Mouse (Mus musculus) limb, embryonic 12.5 days (tissue): ENCODE measurements around the gene Asb4. TPM values are rescaled to one million over a fixed set of nuclear protein-coding genes. Genes with fewer than 3 reads are reported as not detected.

Source experiments
- ATAC-seq: fragments of 200-750 bp; cut with Nextera tagmentation; 2 replicates; pipeline ENCODE4 v1.8.0; 2017; ENCODE audit warnings: low read depth, moderate TSS enrichment; ENCODE audit not compliant: insufficient number of reproducible peaks, insufficient read depth, low FRiP score, low TSS enrichment
- H3K27ac ChIP-seq: fragments of 300-500 bp; sonication (generic); 2 replicates; pipeline ENCODE4 v1.5.1; 2016; ENCODE audit warnings: mild to moderate bottlenecking, moderate library complexity
- H3K27me3 ChIP-seq: fragments of 300-500 bp; sonication (generic); 2 replicates; pipeline ENCODE4 v1.6.1; 2016; ENCODE audit warnings: mild to moderate bottlenecking, moderate library complexity
- H3K36me3 ChIP-seq: fragments of 300-500 bp; sonication (generic); 2 replicates; pipeline ENCODE4 v1.6.1; 2016; ENCODE audit warnings: mild to moderate bottlenecking, moderate library complexity
- H3K4me1 ChIP-seq: fragments of 300-500 bp; sonication (generic); replicated peaks from 2 replicates; pipeline ENCODE4 v1.6.1; 2016
- H3K4me2 ChIP-seq: fragments of 300-500 bp; sonication (generic); 2 replicates; pipeline ENCODE4 v1.6.1; 2016; ENCODE audit warnings: mild to moderate bottlenecking, moderate library complexity
- H3K4me3 ChIP-seq: fragments of 300-500 bp; sonication (generic); replicated peaks from 2 replicates; pipeline ENCODE4 v1.5.1; 2016; ENCODE audit warnings: mild to moderate bottlenecking
- H3K9ac ChIP-seq: fragments of 300-500 bp; sonication (generic); replicated peaks from 2 replicates; pipeline ENCODE4 v1.6.1; 2016; ENCODE audit warnings: mild to moderate bottlenecking, moderate library complexity
- H3K9me3 ChIP-seq: fragments of 300-500 bp; sonication (generic); 2 replicates; pipeline ENCODE4 v1.6.1; 2016; ENCODE audit warnings: mild to moderate bottlenecking, moderate library complexity
- WGBS: fragments of 180-500 bp; shearing (Covaris S2); methylation state at CpG from one replicate; pipeline ENCODE4 v1.1.7; 2016; 5-methylcytosine and 5-hydroxymethylcytosine counted together
- polyA plus RNA-seq: library from polyadenylated mRNA; unstranded; fragments of >200 nt; fragmentation: Nextera tagmentation; extraction: Ambion mirVana; gene quantifications from 2 replicates; pipeline ENCODE4 v1.2.1, GENCODE M21; 2016

Gene Asb4
- polyA plus RNA-seq, 1 experiment from 2014 or later = 109 TPM

DNA sequence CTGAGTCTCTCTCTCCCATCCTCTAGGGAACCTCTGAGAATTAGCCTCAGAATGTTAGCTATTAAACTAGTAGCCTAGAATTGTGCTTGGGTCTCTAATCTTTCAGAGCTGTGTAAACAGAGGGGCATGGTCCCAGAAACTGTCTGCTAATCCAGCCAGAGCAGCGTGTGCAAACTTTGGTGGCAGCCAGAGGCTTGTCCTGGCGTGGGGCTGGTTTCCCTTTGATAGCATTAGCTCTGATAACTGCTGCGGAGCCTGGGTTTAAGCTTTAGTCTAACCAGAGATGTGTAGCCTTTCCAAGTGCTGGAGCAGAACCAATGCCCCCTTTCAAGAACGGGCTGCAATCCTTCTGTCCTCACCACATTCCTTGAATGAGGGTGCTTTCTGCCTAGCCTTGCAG is 11.8 kb downstream of the Asb4 start:
- Histone ChIP-seq H3K4me2 (peak overlapping the region; percentile 42), H3K27ac (peak overlapping the region; percentile 54), H3K27me3 (no peaks in the 10 kb centered on the region), H3K36me3 (peaks cover 4% of the 10 kb centered on the region; the same call in 1 of the 2 replicates), H3K9me3 (no peaks in the 10 kb centered on the region), H3K4me1 (peaks cover 28% of the 10 kb centered on the region), H3K9ac (no peak overlapping the region), H3K4me3 (0 out of 2 replicates have a peak overlapping the region, but pooled peaks have one; percentile 11)
- 0 out of 2 replicates have a peak, but pooled peaks have one; percentile 7 for ATAC-seq
- 10% methylated on average over 4 of the region's 4 CpGs for WGBS

DNA sequence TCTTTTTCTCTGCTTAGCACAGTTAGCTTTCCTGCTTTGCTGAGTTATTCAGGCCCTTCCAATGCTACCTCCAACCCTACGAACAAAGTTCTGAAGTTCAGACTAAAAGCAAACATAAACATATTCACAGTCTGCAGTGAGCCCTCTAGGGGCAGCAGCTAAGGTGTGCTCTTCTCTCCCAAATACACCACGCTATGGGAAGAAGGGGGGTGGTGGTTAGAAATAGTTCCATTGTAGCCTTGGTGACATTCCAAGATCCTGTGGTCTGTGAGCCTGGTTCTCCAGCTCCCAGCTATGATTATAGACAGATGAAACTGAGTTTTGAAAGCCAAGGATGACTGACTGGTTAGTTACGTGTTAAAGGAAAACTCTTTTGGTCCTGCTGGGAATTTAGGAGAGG is 13.6 kb downstream of the Asb4 start:
- no peak overlapping the region for H3K4me3 ChIP-seq
- H3K27ac ChIP-seq = no peak overlapping the region
- H3K9me3 ChIP-seq = no peaks in the 10 kb centered on the region
- 62% methylated on average over 3 of the region's 3 CpGs for WGBS
- H3K9ac ChIP-seq = no peak overlapping the region
- H3K36me3 ChIP-seq = peaks cover 7% of the 10 kb centered on the region; the same call in 1 of the 2 replicates
- H3K27me3 ChIP-seq = no peaks in the 10 kb centered on the region
- H3K4me1 ChIP-seq = peaks cover 28% of the 10 kb centered on the region
- no peak for ATAC-seq
- H3K4me2 ChIP-seq = no peak overlapping the region

DNA sequence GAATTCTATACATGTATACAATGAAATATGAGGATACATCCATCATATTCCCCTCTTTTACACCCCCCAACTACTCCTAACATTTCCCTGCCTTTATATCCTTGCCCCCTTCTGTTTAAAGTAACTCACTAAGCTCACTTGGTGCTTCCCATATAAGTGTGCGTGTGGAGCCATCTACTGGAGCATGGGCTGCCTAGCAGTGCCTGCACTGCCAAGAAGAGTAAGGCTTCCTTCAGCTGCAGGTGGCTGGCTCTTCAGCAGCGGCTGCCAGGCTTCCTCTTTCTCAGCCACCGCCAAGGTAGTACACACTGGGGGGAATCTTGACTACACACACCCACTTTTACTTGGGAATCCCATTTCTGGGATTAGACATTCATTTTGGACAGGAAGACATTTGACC is 18.2 kb downstream of the Asb4 start:
- no peaks in the 10 kb centered on the region for H3K27me3 ChIP-seq
- no peak overlapping the region for H3K9ac ChIP-seq
- peak; percentile 79 for ATAC-seq
- H3K4me2 ChIP-seq = no peak overlapping the region
- no peaks in the 10 kb centered on the region for H3K9me3 ChIP-seq
- 5% methylated on average over 3 of the region's 3 CpGs for WGBS
- no peak overlapping the region for H3K4me3 ChIP-seq
- H3K4me1 ChIP-seq = peaks cover 18% of the 10 kb centered on the region
- H3K27ac ChIP-seq = no peak overlapping the region
- peaks cover 7% of the 10 kb centered on the region; the same call in 1 of the 2 replicates for H3K36me3 ChIP-seq

DNA sequence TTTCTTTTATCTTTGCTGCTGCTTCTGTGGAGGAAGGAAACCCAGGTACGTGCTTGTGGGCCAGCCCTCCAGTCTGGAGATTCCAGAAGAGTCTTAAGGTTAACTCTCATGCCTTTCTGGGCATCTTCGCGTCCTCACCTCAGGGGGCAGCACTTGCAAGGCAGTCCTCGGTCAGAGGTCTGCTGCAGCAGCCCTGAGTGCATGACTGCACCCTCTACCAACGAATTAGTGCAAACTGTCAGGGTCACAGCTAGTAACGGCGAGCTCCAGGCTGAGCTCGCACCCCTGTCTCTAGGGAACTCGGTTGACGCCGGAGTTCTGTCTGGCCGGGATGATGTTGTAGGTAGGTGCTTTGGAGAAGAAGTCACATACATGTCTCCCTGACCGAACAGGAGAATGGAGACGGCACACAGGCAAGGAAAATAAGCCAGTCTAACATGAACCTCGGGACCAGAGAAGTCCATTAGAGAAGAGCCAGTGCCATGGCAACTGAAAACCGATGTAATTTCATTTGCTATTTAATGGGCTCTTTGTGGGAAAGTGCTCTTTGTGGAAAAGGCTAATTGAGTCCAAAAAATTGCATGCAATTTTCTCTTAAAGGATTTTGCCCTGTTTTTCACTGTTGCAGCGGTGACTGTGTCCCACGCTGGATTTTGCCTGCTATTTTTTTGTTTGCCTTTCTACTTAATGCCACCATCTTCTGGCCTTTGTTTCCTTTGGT is 20.1 kb downstream of the Asb4 start:
- no peak; the same call in 1 of the 2 replicates for ATAC-seq
- Histone ChIP-seq H3K27ac (peak overlapping the region; percentile 41; the same call in 1 of the 2 replicates), H3K4me3 (no peak overlapping the region), H3K27me3 (no peaks in the 10 kb centered on the region), H3K4me1 (peaks cover 17% of the 10 kb centered on the region), H3K36me3 (peaks cover 4% of the 10 kb centered on the region; the same call in 1 of the 2 replicates), H3K9me3 (no peaks in the 10 kb centered on the region), H3K9ac (no peak overlapping the region), H3K4me2 (peak overlapping the region; percentile 45)
- WGBS = 34% methylated on average over 18 of the region's 18 CpGs

DNA sequence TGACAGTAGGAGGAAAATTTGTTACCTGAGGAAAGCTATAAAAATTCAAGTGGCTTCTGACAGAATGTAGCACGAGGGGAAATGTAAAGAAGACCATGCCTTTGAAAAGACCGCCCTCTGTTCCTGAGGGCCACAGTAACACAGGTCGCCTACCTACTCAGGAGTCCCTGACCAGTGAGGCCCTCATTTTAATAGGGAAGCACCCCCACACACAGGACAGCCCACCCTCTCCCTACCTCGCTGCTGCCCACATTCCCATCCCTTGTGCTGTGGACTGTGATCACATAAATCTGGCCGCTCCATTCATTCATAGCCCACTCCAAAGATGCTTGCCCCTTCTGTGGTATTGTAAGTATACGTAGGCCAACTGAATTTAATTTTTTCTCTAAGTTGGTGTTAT is 20.8 kb downstream of the Asb4 start:
- Histone ChIP-seq H3K27ac (0 out of 2 replicates have a peak overlapping the region, but pooled peaks have one; percentile 23), H3K4me2 (no peak overlapping the region), H3K4me3 (no peak overlapping the region), H3K9ac (no peak overlapping the region), H3K27me3 (no peaks in the 10 kb centered on the region), H3K36me3 (peaks cover 2% of the 10 kb centered on the region; the same call in 1 of the 2 replicates), H3K9me3 (no peaks in the 10 kb centered on the region), H3K4me1 (peaks cover 25% of the 10 kb centered on the region)
- ATAC-seq = no peak
- WGBS = 70% methylated on average over 6 of the region's 6 CpGs

DNA sequence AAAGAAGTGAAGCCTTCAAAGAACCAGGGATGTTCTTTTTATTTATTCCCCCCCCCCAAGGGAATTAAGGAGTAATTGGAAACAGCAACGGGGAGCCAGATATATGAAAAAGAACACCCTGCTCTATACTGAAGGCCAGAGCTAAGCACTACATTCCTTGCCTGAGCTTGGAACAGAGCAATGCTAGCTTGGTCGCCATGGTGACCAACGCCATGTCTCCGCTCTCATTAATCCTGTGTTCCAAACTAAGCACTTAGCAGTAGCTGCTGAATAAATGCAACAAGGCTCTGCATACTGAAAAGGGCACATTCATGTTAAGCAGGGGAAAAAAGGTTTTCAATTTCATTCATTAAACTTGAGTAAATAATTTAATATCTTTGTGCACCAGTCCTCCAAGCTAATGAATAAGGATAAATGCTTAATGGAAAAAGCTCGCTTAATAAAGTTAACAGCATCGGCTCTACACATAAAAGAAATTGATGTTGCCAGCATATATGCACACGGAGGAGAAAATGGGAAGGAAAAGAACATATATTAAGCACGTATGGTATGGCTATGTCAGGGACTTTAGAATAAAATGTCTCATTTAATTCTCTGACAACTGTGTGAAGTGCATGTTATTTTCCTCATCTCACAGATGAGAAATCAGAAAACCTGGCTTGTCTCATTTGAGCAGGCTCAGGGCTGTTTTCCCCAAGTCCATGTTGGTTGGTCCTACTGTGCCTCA is 25.4 kb downstream of the Asb4 start:
- WGBS = 49% methylated on average over 8 of the region's 8 CpGs
- H3K36me3 ChIP-seq = no peaks in the 10 kb centered on the region

DNA sequence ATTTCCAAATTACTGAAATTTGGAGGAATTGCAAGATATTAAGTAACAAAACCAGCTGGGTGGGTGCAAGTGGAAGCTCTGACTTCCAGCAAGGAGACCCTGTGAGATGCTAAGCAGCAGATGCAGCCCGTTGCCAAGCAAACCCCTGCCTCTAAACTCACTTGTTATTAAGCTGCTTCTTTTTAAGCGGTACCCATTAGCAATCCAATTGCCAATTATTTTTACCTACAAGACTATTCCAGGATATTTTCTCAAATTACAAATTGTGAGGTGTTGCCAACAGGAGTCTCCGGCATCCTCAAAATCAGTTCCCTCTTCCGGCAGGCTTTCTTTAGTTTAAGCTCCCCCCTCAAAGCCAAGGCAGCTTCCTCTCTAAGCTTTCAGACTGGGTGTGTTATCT is 26.5 kb downstream of the Asb4 start:
- H3K27me3 ChIP-seq = no peaks in the 10 kb centered on the region
- no peak overlapping the region for H3K27ac ChIP-seq
- H3K4me1 ChIP-seq = peaks cover 15% of the 10 kb centered on the region
- no peak overlapping the region for H3K4me3 ChIP-seq
- H3K36me3 ChIP-seq = no peaks in the 10 kb centered on the region
- no peak for ATAC-seq
- 66% methylated on average over 4 of the region's 4 CpGs for WGBS
- no peak overlapping the region for H3K9ac ChIP-seq
- H3K4me2 ChIP-seq = no peak overlapping the region
- no peaks in the 10 kb centered on the region for H3K9me3 ChIP-seq

More for the DNA sequence above, 25.4 kb downstream of the Asb4 start:
- H3K27ac ChIP-seq = no peak overlapping the region
- H3K4me2 ChIP-seq = no peak overlapping the region
- H3K4me1 ChIP-seq = peaks cover 20% of the 10 kb centered on the region
- peak; percentile 83 for ATAC-seq
- H3K9ac ChIP-seq = no peak overlapping the region
- no peaks in the 10 kb centered on the region for H3K27me3 ChIP-seq
- H3K9me3 ChIP-seq = no peaks in the 10 kb centered on the region
- H3K4me3 ChIP-seq = no peak overlapping the region

DNA sequence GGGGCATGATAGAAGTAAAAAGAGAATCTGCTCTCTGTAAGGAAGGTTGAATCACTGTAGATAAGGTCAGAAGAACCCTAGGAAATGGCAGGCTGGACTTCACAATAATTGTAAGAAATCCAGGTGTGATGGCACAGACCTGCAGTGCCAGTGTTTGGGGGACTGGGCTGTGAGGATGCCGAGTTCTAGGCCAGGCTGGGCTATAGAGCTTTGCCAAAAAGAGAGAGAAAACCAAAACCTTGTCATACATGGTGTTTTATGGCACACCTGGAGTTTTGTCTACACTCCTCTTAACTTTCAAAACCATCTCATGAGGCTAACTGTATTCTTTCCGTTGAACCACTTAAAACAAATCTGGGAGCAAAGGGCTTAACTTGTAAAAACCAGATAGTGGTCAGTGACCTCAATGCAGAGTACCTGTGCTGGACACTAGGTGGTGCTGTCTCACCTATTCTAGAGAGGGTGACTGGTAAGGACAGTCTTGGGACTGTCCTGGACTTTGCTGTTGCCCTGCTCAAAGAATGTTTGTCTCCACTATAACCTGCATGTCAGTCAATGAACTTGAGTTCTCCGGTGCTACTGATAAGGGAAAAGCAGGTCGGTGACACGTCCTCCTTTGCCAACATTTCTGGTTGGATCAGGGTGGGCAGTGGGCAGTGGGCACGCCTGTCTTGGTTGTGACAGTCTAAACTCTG is 27.7 kb downstream of the Asb4 start:
- Histone ChIP-seq H3K27me3 (no peaks in the 10 kb centered on the region), H3K36me3 (no peaks in the 10 kb centered on the region), H3K4me1 (peaks cover 15% of the 10 kb centered on the region), H3K27ac (no peak overlapping the region), H3K9me3 (no peaks in the 10 kb centered on the region), H3K4me3 (no peak overlapping the region), H3K9ac (no peak overlapping the region), H3K4me2 (no peak overlapping the region)
- 0 out of 2 replicates have a peak, but pooled peaks have one; percentile 29 for ATAC-seq
- WGBS = 59% methylated on average over 6 of the region's 6 CpGs

DNA sequence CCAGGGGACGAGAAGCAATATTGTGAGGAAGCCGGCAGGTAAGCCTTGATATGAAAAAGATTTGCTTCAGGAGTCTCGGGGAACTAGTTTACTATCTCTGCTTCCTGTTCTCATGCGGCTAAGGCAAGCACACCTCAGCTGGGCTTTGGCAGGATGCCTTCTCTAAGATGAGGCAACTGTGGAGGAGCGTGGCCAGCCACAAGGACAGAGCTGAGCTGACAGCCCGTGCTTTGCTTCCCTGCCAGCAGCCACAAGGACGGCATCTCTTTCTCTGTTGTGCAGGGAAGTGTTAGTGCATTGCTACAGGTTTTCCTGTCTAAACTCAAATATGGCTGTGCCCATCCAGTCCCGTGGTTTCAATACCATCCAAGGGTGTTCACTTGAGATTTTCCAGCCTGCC is 30.1 kb downstream of the Asb4 start:
- Histone ChIP-seq H3K9me3 (no peaks in the 10 kb centered on the region), H3K4me2 (no peak overlapping the region), H3K9ac (no peak overlapping the region), H3K27ac (peak overlapping the region; percentile 8; the same call in 1 of the 2 replicates), H3K4me1 (peaks cover 17% of the 10 kb centered on the region), H3K4me3 (no peak overlapping the region), H3K36me3 (no peaks in the 10 kb centered on the region), H3K27me3 (no peaks in the 10 kb centered on the region)
- WGBS = 51% methylated on average over 8 of the region's 8 CpGs
- no peak for ATAC-seq

DNA sequence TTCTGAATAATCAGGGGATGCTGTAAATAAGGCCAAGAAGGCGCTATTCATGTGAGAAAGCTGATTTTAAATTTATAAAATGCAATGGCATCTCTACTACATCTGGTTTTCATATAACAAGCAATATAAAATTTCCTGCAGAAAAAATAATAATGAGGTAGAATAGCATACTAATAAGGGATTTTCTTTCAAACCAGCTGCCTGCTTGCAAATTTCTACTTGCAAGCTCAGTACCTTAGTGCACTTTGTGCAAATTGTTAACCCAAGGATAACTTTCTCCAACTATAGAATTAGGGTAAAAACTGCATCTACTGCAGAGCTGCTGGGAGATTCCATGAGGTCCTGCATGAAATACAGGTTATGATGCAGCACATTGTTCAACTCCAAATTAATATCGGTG is 38.3 kb downstream of the Asb4 start:
- H3K9ac ChIP-seq = no peak overlapping the region
- no peaks in the 10 kb centered on the region for H3K27me3 ChIP-seq
- no peak overlapping the region for H3K4me3 ChIP-seq
- no peak overlapping the region for H3K4me2 ChIP-seq
- H3K4me1 ChIP-seq = peaks cover 19% of the 10 kb centered on the region
- no peak for ATAC-seq
- no peaks in the 10 kb centered on the region for H3K9me3 ChIP-seq
- peaks cover 17% of the 10 kb centered on the region; the same call in 1 of the 2 replicates for H3K36me3 ChIP-seq
- peak overlapping the region; percentile 87 for H3K27ac ChIP-seq
- 70% methylated on average over 2 of the region's 2 CpGs for WGBS

DNA sequence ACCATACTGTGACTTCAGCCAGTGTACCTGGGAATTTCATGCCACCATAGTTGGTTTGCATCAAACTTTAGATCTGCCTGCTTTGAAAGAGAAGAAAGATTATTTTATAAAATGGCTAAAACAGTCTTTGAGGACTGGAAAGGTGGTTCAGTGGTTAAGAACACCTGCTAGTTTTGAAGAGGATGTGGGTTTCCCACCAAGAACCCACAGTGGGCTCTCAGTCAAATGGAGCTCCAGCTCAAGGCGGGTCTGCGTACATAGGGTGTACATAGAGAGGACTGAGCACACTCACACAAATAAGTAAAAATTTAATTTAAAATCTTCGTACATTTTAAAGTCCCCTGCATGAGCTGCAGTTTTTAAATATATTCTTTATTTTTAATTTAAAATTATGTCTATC is 39.2 kb downstream of the Asb4 start:
- 95% methylated on average over 3 of the region's 3 CpGs for WGBS
- Histone ChIP-seq H3K4me3 (no peak overlapping the region), H3K9ac (no peak overlapping the region), H3K27ac (peak overlapping the region; percentile 66; the same call in 1 of the 2 replicates), H3K4me2 (no peak overlapping the region), H3K27me3 (no peaks in the 10 kb centered on the region), H3K9me3 (no peaks in the 10 kb centered on the region), H3K36me3 (peaks cover 17% of the 10 kb centered on the region; the same call in 1 of the 2 replicates), H3K4me1 (peaks cover 16% of the 10 kb centered on the region)
- ATAC-seq = no peak
